Mouse (Mus musculus) gastrocnemius, adult 8-10 months (tissue): ENCODE measurements around the gene Gpa33. TPM values are rescaled to one million over a fixed set of nuclear protein-coding genes. Genes with fewer than 3 reads are reported as not detected.

ENCODE experiments used
- DNase-seq, 2 experiments: peaks; one replicate each; pipeline ENCODE4 v3.0.0; 2022; ENCODE audit warnings: low spot score in 2 of 2
- total RNA-seq, 4 experiments: library from RNA; stranded (reverse); gene quantifications; 2 replicates each; pipeline ENCODE4 v1.2.4; 2022

Gpa33 gene
- not detected for total RNA-seq

GRCm38 (mm10) chr1:166130224-166130860 is at the start of gene Gpa33:
Gene Gpa33, plus strand, starts transcription at chr1:166130238.
- DNase-seq, result no peak

GRCm38 (mm10) chr1:166088446-166089170 is 41.4 kb upstream of the Gpa33 start:
- no peak for DNase-seq

- DNase-seq, result no peak
Measured at GRCm38 (mm10) chr1:166089337-166089736, 40.7 kb upstream of the Gpa33 start.

- DNase-seq, result no peak
Measured at GRCm38 (mm10) chr1:166089739-166090138, 40.3 kb upstream of the Gpa33 start.

- DNase-seq, result no peak
Measured at GRCm38 (mm10) chr1:166090306-166090705, 39.7 kb upstream of the Gpa33 start.

GRCm38 (mm10) chr1:166094462-166094861 is 35.6 kb upstream of the Gpa33 start:
- DNase-seq, result no peak

GRCm38 (mm10) chr1:166098120-166098519 is 31.9 kb upstream of the Gpa33 start:
- no peak for DNase-seq

GRCm38 (mm10) chr1:166102920-166103608 is 27.0 kb upstream of the Gpa33 start:
- no peak for DNase-seq

GRCm38 (mm10) chr1:166104858-166105257 is 25.2 kb upstream of the Gpa33 start:
- DNase-seq, result no peak

- DNase-seq, result no peak
Measured at GRCm38 (mm10) chr1:166105464-166105863, 24.6 kb upstream of the Gpa33 start.

- DNase-seq, result no peak
Measured at GRCm38 (mm10) chr1:166114986-166115385, 15.1 kb upstream of the Gpa33 start.

- DNase-seq, result no peak
Measured at GRCm38 (mm10) chr1:166115719-166116118, 14.3 kb upstream of the Gpa33 start.

GRCm38 (mm10) chr1:166117866-166118639 is 12.0 kb upstream of the Gpa33 start:
- no peak for DNase-seq

- DNase-seq, result no peak
Measured at GRCm38 (mm10) chr1:166122114-166122513, 7.9 kb upstream of the Gpa33 start.

GRCm38 (mm10) chr1:166123045-166123444 is 7.0 kb upstream of the Gpa33 start:
- DNase-seq, result no peak

GRCm38 (mm10) chr1:166123751-166124150 is 6.3 kb upstream of the Gpa33 start:
- no peak for DNase-seq

- DNase-seq, result no peak
Measured at GRCm38 (mm10) chr1:166124932-166125593, 5.0 kb upstream of the Gpa33 start.

- no peak for DNase-seq
Measured at GRCm38 (mm10) chr1:166126290-166126689, 3.7 kb upstream of the Gpa33 start.

GRCm38 (mm10) chr1:166126795-166127194 is 3.2 kb upstream of the Gpa33 start:
- DNase-seq, result peak in 1 of 2 experiments; percentile 44

GRCm38 (mm10) chr1:166127719-166128118 is 2.3 kb upstream of the Gpa33 start, which contains the start of gene Dusp27:
Gene Dusp27, minus strand, starts transcription at chr1:166127922.
- DNase-seq, result no peak

- no peak for DNase-seq
Measured at GRCm38 (mm10) chr1:166128551-166128950, 1.5 kb upstream of the Gpa33 start.
